10 mouse cellular contexts compared by ENCODE assay signal in genomic region chr7:27184964-27185363, GRCm38 (mm10). TPM values are rescaled to one million over a fixed set of nuclear protein-coding genes. Genes with fewer than 3 reads are reported as not detected.
DNase-seq lines count a peak whose midpoint lies in the region; ATAC-seq lines count a peak whose summit lies in the region.
"Had no signal": no experiment of that assay in that cellular context is flagged by ENCODE, and none has a peak within 500 bp of the region (broad histone marks: within the 10 kb centered on the region; RNA-seq: fewer than 3 reads in every experiment).

No protein-coding gene starts in this region.

- H3K36me3 ChIP-seq in heart, embryonic 11.5 days (ENCODE audit: control insufficient read depth, insufficient read depth, low read length), result peaks cover 49% of the 10 kb centered on the region
- H3K36me3 ChIP-seq in kidney, embryonic 16.5 days (ENCODE audit: insufficient read depth, low read length), result peaks cover 59% of the 10 kb centered on the region

- DNase-seq in heart, postnatal 4 days, result peak; percentile 46
- DNase-seq in 416B (ENCODE audit: low read depth), result peak; percentile 76
- DNase-seq in Muller cell, postnatal 12 days (ENCODE audit: inconsistent ontology term), result peak; percentile 25
- DNase-seq in thymus, postnatal 14 days, result peak; percentile 62
- DNase-seq in gastrocnemius, postnatal 36 days, result no peak

- H3K4me1 ChIP-seq in heart, embryonic 11.5 days (ENCODE audit: control insufficient read depth, insufficient read depth, low read length), result no peaks in the 10 kb centered on the region
- H3K4me1 ChIP-seq in kidney, embryonic 16.5 days (ENCODE audit: insufficient read depth, low read length), result no peaks in the 10 kb centered on the region
- H3K4me1 ChIP-seq: embryonic facial prominence, embryonic 12.5 days had no signal

- 68% methylated on average over 3 of the region's 3 CpGs for WGBS in heart, embryonic 11.5 days (ENCODE audit: insufficient replicate concordance)
- WGBS in kidney, embryonic 16.5 days, result 71% methylated on average over 3 of the region's 3 CpGs

- ATAC-seq in heart, embryonic 11.5 days (replicated peaks; ENCODE audit: insufficient number of reproducible peaks, low FRiP score, low TSS enrichment), result no peak
- ATAC-seq in granulocyte monocyte progenitor cell, adult 5-6 weeks (replicated peaks; ENCODE audit: poor library complexity, severe bottlenecking), result peak; percentile 91
- no peak for ATAC-seq in kidney, embryonic 16.5 days (ENCODE audit: low FRiP score, low TSS enrichment)

- no peak overlapping the region for H3K4me2 ChIP-seq in heart, embryonic 11.5 days
- H3K4me2 ChIP-seq in kidney, embryonic 16.5 days (replicated peaks; ENCODE audit: low read depth, low read length), result no peak overlapping the region
- H3K4me2 ChIP-seq: embryonic facial prominence, embryonic 12.5 days; lung, embryonic 15.5 days had no signal

- H3K9me3 ChIP-seq in heart, embryonic 11.5 days (replicated peaks; ENCODE audit: control insufficient read depth, low read length), result 0 out of 2 replicates have a peak, but pooled peaks cover 3% of the 10 kb centered on the region
- H3K9me3 ChIP-seq in kidney, embryonic 16.5 days (ENCODE audit: low read length), result 0 out of 2 replicates have a peak, but pooled peaks cover 6% of the 10 kb centered on the region
- H3K9me3 ChIP-seq: embryonic facial prominence, embryonic 12.5 days; lung, embryonic 15.5 days had no signal

- H3K4me3 ChIP-seq in heart, embryonic 11.5 days (ENCODE audit: low read depth, low read length), result no peak overlapping the region
- H3K4me3 ChIP-seq in kidney, embryonic 16.5 days (ENCODE audit: low read length), result no peak overlapping the region
- H3K4me3 ChIP-seq: embryonic facial prominence, embryonic 12.5 days; lung, embryonic 15.5 days had no signal

- intact Hi-C loops in gastrocnemius, postnatal 36 days (cut with DNase I), result no loop called here

- H3K27me3 ChIP-seq in heart, embryonic 11.5 days (ENCODE audit: control insufficient read depth, insufficient read depth, low read length), result no peaks in the 10 kb centered on the region
- no peaks in the 10 kb centered on the region for H3K27me3 ChIP-seq in kidney, embryonic 16.5 days (ENCODE audit: insufficient read depth, low read length)
- H3K27me3 ChIP-seq: embryonic facial prominence, embryonic 12.5 days; lung, embryonic 15.5 days had no signal

- H3K27ac ChIP-seq in heart, embryonic 11.5 days (ENCODE audit: low read depth, low read length), result no peak overlapping the region
- H3K27ac ChIP-seq in kidney, embryonic 16.5 days (ENCODE audit: low read length), result no peak overlapping the region
- H3K27ac ChIP-seq: embryonic facial prominence, embryonic 12.5 days; lung, embryonic 15.5 days had no signal

- H3K9ac ChIP-seq in heart, embryonic 11.5 days (ENCODE audit: low read depth, low read length), result no peak overlapping the region
- H3K9ac ChIP-seq in kidney, embryonic 16.5 days (replicated peaks; ENCODE audit: low read length), result no peak overlapping the region
- H3K9ac ChIP-seq: embryonic facial prominence, embryonic 12.5 days; lung, embryonic 15.5 days had no signal

RNA-seq across cellular contexts. Expression of gene Mia, which starts 4.0 kb away (rescaled TPM):
- not detected for total RNA-seq in heart, postnatal 4 days (2021)
- polyA plus RNA-seq in heart, embryonic 11.5 days (2014; fragmentation: Nextera tagmentation; extraction: Ambion mirVana), result 0.34 and 0.44 TPM in 2 replicates
- 3.5 TPM in 1 of 2 replicates, not detected in the other for total RNA-seq in granulocyte monocyte progenitor cell, adult 5-6 weeks (2014; fragmentation: Nextera tagmentation)
- not detected in 2 replicates for total RNA-seq in granulocyte monocyte progenitor cell, adult 5-6 weeks (2017)
- under 1 TPM; 0.57 to 0.69 TPM for total RNA-seq in gastrocnemius, postnatal 36 days (2021)
- 18.5 and 22.3 TPM in 2 replicates for polyA plus RNA-seq in kidney, embryonic 16.5 days (2015; fragmentation: Nextera tagmentation; extraction: Ambion mirVana)

RNA-seq across cellular contexts. Expression of gene Gm21983, which starts 4.1 kb away (rescaled TPM):
- total RNA-seq in heart, postnatal 4 days (2021), result not detected
- 0.67 TPM in 1 of 2 replicates, not detected in the other for polyA plus RNA-seq in heart, embryonic 11.5 days (2014; fragmentation: Nextera tagmentation; extraction: Ambion mirVana)
- not detected in 2 replicates for total RNA-seq in granulocyte monocyte progenitor cell, adult 5-6 weeks (2014; fragmentation: Nextera tagmentation)
- total RNA-seq in granulocyte monocyte progenitor cell, adult 5-6 weeks (2017), result not detected in 2 replicates
- total RNA-seq in gastrocnemius, postnatal 36 days (2021), result not detected
- polyA plus RNA-seq in kidney, embryonic 16.5 days (2015; fragmentation: Nextera tagmentation; extraction: Ambion mirVana), result not detected in 2 replicates

RNA-seq across cellular contexts. Expression of gene Rab4b, which starts 6.3 kb away (rescaled TPM):
- total RNA-seq in heart, postnatal 4 days (2021), result 10 to 100 TPM; 24.7 to 27.8 TPM
- polyA plus RNA-seq in heart, embryonic 11.5 days (2014; fragmentation: Nextera tagmentation; extraction: Ambion mirVana), result 44.3 and 49.7 TPM in 2 replicates
- 44.6 and 67.2 TPM in 2 replicates for total RNA-seq in granulocyte monocyte progenitor cell, adult 5-6 weeks (2014; fragmentation: Nextera tagmentation)
- total RNA-seq in granulocyte monocyte progenitor cell, adult 5-6 weeks (2017), result 18.0 and 19.8 TPM in 2 replicates
- 1 to 10 TPM; 8.5 to 9.3 TPM for total RNA-seq in gastrocnemius, postnatal 36 days (2021)
- 65.7 and 67.9 TPM in 2 replicates for polyA plus RNA-seq in kidney, embryonic 16.5 days (2015; fragmentation: Nextera tagmentation; extraction: Ambion mirVana)

RNA-seq across cellular contexts. Expression of gene BC024978, which starts 10.6 kb away (rescaled TPM):
- 10 to 100 TPM; 14.6 to 18.0 TPM for total RNA-seq in heart, postnatal 4 days (2021)
- 2.3 and 3.5 TPM in 2 replicates for polyA plus RNA-seq in heart, embryonic 11.5 days (2014; fragmentation: Nextera tagmentation; extraction: Ambion mirVana)
- total RNA-seq in granulocyte monocyte progenitor cell, adult 5-6 weeks (2014; fragmentation: Nextera tagmentation), result 6.7 and 7.7 TPM in 2 replicates
- 2.2 and 2.6 TPM in 2 replicates for total RNA-seq in granulocyte monocyte progenitor cell, adult 5-6 weeks (2017)
- 10 to 100 TPM; 11.6 to 18.1 TPM for total RNA-seq in gastrocnemius, postnatal 36 days (2021)
- polyA plus RNA-seq in kidney, embryonic 16.5 days (2015; fragmentation: Nextera tagmentation; extraction: Ambion mirVana), result 4.1 TPM in 2 replicates

RNA-seq across cellular contexts. Expression of gene Snrpa, which starts 11.1 kb away (rescaled TPM):
- total RNA-seq in heart, postnatal 4 days (2021), result 10 to 100 TPM; 64.8 to 69.5 TPM
- polyA plus RNA-seq in heart, embryonic 11.5 days (2014; fragmentation: Nextera tagmentation; extraction: Ambion mirVana), result 191 and 210 TPM in 2 replicates
- total RNA-seq in granulocyte monocyte progenitor cell, adult 5-6 weeks (2014; fragmentation: Nextera tagmentation), result 213 and 258 TPM in 2 replicates
- total RNA-seq in granulocyte monocyte progenitor cell, adult 5-6 weeks (2017), result 92.5 and 99.7 TPM in 2 replicates
- total RNA-seq in gastrocnemius, postnatal 36 days (2021), result 10 to 100 TPM; 29.9 to 32.9 TPM
- 305 and 323 TPM in 2 replicates for polyA plus RNA-seq in kidney, embryonic 16.5 days (2015; fragmentation: Nextera tagmentation; extraction: Ambion mirVana)

Comparison
In these comparisons a context has a peak if more than half of its experiments do, and no peak if none do; other contexts are left out.
1. DNase-seq: peak in heart, postnatal 4 days (single experiment), 416B (single experiment), Muller cell, postnatal 12 days (single experiment) and thymus, postnatal 14 days (single experiment); none in gastrocnemius, postnatal 36 days (0 of 2).